Mouse (Mus musculus): Measurements from ENCODE around the gene Inhbc.

Gene Inhbc

DNA sequence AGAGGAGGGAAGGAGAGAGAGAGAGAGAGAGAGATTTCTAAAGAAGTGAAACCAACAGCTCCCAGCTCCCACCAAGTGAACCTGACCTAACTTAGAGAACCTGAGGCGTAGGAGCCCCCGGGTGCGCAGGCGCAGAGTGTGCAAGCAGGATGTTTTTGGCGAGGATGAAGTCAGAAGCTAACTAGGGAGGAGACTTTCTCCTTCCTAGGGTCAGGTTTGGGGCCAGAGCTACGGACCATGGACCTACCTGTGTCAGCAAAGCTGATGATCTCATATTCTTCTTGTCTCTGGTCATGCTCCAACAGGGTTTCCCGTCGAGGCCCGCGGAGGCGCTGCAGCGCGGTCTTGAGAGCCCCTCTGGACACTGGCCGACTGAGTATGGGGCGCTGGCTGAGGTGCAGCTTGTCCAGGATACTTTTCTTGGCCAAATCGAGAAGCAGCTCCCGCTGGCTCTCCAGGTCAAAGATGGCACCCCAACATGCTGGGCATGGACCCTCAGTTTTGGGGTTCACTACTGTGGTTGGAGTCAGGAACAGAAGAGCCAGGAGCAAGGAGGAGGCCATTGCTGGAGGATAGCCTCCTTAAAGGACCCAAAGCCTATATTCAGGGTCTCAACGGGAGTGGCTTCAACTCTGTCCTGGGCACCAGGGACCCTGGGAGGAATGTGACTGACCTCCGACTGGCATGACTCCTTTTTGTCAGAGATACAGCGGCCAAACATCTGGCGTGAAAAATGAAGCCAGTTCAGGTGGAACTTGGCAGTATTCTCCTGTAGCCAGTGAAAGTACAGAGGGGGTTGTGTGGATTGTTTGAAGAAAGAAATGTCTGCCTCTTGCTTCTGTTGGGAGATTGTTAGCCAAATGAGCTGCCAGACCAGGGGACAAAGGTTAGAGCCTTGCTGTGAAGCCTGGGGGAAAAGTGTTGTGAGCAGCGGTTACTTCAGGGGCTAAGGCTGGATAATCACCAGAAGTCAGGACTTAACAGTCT lies at the start of gene Inhbc:
Gene Inhbc (minus strand): TSS at position 598 of the 987 bp plus-strand sequence.
- DNase-seq (ENCODE audit: low spot score), result no peak

DNA sequence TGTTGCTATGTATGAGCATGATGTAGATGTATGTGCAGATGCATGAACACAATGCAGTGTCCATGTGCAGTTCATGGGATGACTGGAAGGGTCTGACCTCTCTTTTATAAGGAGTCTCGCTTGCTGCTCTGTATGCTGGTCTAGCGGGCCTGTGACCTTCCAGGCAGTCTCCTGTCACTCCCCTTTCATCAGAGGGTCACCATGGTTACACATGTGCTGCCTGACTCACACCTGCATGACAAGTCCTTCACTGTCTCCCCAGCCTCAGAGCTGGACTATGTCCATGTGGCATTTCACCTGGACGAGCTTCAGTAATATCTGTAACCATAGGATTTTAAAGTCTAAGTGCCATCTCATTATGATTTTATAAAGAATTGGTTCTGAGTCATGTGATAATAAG lies 43.9 kb upstream of the Inhbc start:
- DNase-seq (ENCODE audit: low spot score), result no peak

DNA sequence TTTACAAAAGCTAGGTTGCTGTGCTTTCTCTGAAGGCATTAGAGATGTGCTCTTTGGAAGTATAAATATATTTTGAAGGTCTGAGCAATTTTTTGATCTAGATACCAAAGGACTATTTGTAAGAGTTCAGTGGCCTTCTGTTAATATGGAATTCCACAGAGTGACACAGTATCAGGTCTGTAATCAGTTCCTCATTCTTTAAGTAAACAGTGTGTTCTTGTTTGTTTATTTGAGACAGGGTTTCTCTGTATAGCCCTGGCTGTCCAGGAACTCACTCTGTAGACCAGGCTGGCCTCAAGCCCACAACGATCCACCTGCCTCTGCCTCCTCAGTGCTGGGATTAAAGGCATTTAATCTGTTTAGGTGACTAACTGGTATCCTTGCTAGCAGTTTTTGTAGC lies 43.4 kb upstream of the Inhbc start:
- DNase-seq (ENCODE audit: low spot score), result no peak

GRCm38 (mm10) chr10:127412776-127413175 lies 42.5 kb upstream of the Inhbc start:
- no peak for DNase-seq (ENCODE audit: low spot score)

DNA sequence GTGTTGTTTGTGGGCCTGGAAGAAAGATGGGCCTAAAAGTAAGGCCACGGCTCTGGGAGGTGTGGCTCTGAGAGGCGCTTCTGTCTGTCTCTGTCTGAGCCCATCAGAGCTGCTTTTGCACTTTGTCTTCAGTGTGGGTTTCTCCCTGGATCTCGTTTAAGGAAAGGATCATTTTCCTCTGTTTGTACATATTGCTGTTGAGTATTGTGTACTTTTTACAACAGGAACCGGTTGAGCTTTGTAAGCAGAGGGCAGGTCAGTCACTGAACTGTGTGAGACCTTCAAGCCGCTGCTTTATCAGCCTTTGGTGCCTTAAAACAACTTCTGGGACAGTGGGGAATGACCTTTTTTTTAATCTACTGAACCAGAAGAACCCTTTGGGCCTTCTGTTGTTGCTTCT lies 41.9 kb upstream of the Inhbc start:
- DNase-seq (ENCODE audit: low spot score), result no peak

- DNase-seq (ENCODE audit: low spot score), result no peak
Measured at GRCm38 (mm10) chr10:127407391-127407790, 37.2 kb upstream of the Inhbc start.

DNA sequence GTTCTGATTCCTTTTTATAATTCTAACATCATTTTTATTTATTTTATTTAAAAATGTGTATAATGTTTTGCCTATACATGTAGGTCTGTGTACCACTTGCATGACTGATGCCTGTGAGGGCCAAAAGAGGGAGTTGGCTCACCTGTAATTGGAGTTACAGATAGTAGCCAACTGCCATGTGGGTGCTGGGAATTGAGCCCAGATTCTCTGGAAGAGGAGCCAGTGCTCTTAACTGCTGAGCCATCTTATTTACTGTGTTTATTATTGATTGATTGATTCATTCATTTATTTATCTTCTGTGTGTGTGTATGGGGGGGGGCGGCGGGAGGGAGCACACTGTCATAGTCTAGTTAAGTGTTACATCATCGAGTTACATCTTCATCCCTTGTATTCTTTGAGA lies 34.5 kb upstream of the Inhbc start:
- DNase-seq (ENCODE audit: low spot score), result no peak

DNA sequence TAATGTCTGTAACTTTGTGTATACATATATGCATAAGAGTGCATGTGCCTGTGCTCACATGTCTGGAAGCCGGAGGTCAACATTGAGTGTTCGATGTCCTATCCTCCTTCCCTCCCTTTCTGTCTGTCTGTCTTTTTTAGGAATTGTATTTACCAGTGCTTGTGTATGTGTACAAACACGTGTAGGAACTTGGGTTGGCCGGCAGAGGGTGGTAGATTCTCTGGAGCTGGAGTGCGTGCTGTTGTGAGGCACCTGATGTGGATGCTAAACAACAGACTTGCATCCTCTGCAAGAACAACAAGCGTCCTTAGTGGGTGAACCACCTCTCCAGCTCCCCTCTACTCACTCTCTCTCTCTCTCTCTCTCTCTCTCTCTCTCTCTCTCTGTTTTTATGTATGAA lies 21.5 kb upstream of the Inhbc start:
- no peak for DNase-seq (ENCODE audit: low spot score)

GRCm38 (mm10) chr10:127381743-127382134 lies 11.5 kb upstream of the Inhbc start:
- DNase-seq (ENCODE audit: low spot score), result no peak

DNA sequence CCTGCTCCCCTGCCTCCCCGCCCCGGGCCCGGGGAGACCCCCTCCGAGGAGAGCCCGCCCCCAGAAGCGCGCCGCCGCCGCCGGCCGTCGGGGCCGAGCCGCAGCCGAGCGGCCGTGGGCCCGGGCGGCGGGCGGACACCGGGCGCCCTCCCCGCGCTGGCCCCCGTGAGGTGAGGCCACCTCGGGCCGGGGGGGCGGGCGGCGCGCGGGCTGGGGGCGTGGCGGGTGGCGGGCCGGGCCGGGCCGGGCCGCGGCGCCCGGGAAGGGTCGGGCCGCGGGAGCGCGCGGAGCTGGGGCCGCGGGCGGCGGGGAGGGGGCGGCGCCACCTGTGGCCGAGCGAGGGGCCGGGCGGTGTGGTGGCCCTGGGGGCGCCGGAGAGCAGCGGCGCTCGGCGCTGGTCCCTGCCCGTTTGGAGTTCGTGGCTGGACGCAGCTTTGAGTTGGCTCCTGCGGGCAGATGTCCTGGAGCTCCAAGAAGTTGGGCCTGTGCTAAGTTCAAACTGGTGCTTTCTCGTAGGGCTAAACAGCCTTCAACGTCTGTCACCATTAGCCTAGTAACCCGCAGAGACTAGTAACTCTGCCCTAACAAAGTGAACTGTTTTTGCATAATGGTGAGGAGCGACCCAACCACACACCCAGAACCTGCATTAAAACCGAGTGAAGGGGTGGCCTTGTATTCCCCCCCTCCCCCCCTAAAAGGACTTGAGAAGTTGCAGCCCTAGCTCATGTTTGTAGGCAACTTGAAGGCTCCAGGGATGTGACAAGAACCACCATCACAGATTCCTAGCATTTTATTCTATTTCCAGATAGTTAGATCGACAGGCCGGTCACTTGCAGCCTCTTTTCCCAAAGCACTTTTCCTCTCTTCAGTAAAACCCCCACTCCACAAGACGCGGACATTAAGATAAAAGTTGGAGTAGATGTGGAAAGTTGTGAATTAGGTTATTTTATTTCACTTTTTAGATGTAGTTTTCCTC lies 10.8 kb upstream of the Inhbc start:
- peak; percentile 91 for DNase-seq (ENCODE audit: low spot score)

DNA sequence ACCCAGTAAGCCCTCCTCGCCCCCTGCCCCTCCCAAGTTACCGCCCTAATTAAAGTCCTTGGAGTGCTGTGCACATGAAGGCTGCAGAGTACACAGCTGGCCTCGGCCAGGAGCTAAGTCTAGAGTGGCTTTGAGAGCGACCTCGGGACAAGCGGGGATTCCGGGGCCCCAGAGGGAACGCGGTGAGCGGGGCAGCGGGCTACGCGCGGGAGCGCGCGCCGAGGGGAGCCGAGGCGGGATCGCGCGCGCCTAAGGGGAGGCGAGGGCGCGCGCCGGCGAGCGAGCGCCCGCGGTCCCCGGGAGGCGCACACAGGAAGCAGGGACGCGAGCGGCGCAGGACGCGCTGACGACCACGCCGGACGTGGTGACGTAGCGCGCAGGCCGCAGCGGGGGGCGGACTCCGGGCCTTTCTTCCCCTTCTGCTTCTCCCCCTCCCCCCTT lies 10.0 kb upstream of the Inhbc start, which contains the start of gene R3hdm2:
Gene R3hdm2 (plus strand): TSS at position 77 of the 441 bp plus-strand sequence.
- DNase-seq (ENCODE audit: low spot score), result peak; percentile 98

DNA sequence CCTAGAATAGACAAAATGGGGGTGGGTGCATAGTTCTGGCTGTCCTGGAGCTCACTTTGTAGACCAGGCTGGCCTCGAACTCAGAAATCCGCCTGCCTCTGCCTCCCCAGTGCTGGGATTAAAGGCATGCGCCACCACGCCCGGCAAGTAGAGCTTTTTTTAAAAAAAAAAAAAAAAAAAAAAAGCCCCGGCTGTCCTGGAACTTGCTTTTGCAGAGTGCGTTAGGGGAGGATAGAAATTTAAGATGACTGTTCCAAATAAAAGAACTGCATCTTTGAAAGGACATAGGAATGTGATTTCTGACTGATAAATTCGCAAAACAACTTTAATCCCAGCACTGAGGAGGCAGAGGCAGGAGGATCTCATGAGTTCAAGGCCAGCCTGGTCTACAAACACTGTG lies 9.4 kb upstream of the Inhbc start:
- no peak for DNase-seq (ENCODE audit: low spot score)

DNA sequence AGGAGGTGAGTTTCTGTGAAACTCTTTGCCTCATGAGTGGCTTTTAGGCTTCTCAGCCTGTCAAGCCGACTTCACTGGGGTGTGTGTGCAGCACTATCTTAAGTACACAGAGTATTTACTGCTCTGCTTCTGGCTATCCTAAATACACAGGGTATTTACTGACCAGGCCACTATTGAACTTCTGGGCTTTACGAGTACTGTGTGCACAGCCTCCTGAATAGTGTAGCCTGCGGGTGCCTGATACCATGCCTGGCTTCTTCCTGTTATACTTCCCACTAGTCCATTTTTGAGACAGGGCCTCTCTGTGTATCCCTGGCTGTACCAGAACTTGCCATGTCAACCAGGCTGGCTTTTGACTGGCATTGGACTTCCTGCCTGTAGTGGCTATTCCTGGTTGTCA lies 7.5 kb upstream of the Inhbc start:
- no peak for DNase-seq (ENCODE audit: low spot score)

- no peak for DNase-seq (ENCODE audit: low spot score)
Measured at GRCm38 (mm10) chr10:127371023-127371422, 792 bp upstream of the Inhbc start.

GRCm38 (mm10) chr10:127368273-127368672 lies 2.0 kb downstream of the Inhbc start:
- no peak for DNase-seq (ENCODE audit: low spot score)

DNA sequence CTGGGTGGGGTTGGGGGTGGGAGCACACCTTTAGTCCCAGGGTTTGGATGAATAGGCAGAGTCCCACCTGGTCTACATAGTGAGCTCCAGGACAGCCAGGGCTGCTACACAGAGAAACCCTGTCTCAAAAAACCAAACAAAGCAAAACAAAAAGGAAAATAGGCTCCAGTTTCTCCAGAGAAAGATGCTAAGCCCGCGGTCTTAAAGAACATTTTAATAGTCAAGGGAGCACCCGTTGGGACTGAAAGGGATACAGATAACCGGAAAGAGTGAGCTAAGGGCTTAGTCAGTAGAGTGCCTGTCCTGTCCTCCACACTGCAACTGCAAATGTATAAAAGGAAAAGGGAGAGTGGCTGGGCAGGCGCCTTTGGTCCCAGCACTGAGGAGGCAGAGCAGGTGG lies 3.1 kb downstream of the Inhbc start:
- DNase-seq (ENCODE audit: low spot score), result no peak

DNA sequence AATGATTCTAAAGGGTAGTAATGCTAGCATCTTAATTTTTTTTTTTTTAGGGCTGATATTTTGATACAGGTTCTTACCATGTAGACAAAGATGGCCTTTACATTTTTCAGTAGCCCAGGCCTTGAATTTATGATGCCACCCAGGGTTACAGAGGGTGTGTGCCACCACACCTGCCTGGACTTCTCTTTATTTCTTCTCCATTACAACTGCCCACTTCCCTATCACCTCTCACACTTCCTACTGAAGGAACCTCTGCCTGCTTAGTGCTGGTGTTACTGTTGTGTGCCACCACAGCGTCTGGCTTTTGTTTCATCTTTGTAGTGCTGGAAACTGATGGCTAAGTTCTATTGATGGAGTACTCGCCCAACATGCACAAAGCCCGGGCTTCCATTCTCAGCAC lies 9.5 kb downstream of the Inhbc start:
- no peak for DNase-seq (ENCODE audit: low spot score)

DNA sequence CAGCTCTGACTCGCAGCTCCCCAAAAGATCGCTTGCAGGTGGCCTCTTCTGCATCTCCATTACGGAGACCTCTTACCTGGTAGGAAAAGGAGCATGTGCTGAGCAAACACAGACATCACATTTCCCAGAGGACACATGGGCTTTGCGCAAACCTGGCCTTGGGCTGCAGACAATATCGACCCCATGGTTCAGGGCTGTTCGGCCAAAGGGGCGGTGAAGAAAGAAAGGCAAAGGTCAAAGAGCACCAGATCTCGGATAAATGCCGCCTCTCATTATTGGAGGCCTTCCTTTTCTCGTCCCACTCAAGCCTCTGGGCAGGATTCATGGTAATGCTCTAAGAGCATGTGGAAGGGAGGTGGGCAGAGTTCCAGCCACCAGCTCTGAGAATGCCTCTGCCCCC lies 14.9 kb downstream of the Inhbc start:
- no peak for DNase-seq (ENCODE audit: low spot score)

- DNase-seq (ENCODE audit: low spot score), result peak; percentile 43
Measured at GRCm38 (mm10) chr10:127353909-127354895, 16.0 kb downstream of the Inhbc start, which contains the start of gene Inhbe. Inhbe (minus strand) TSS chr10:127354411.

- no peak for DNase-seq (ENCODE audit: low spot score)
Measured at GRCm38 (mm10) chr10:127352766-127353165, 17.5 kb downstream of the Inhbc start.

DNA sequence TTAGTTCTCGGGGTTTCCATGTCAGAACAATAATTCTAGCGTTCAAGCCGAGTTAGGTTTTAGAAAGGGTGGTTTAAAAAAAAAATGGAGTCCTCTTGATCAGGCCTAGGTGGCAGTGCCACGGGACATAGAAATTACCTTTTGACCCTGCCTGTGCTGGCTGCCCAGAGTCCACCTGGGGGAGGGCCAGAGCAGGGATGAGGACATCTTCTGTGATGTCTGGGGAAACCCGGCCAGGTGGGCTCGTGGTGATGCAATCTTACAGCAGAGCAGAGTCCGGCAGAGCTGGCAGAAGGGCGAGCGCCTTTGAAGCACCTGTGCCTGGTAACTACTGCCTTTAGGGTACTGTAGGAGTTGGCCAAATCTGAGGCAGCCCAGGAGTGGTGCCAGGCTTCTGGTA lies 18.0 kb downstream of the Inhbc start:
- DNase-seq (ENCODE audit: low spot score), result no peak

All from MN1 (cell line).